Mouse (Mus musculus): Measurements from ENCODE around the gene Lonrf2. TPM values are rescaled to one million over a fixed set of nuclear protein-coding genes. Genes with fewer than 3 reads are reported as not detected.

The Lonrf2 gene
- total and polyA plus RNA-seq, 3 experiments: not detected

DNA sequence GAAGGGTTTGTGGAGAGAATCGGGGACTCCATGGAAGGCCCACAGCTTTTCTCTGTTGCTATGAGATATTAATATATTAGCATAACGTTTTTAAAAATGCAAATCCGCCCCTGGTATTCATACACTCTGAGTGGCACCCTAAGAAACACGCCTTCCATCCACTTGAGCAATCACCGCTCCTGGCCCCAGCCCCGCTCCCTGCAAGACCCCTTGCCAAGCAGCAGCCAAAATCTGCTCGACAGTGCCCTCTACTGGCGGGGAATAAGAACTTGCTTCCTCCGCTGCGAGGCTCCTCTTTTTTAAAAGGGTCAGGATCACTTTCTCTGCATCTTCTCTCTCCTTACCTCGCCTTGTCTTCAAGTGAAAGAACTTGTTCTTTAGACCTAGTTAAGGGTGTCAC, 68.7 kb downstream of the Lonrf2 start:
- peaks cover 0 to 43% of the 10 kb centered on the region in 2 experiments; a peak in 2 of 4 replicates for H3K4me1 ChIP-seq (ENCODE audit: control insufficient read depth in 1 of 2, insufficient read depth in 2 of 2)
- H3K36me3 ChIP-seq (replicated peaks in 1 of 2; ENCODE audit: control insufficient read depth in 1 of 2, insufficient read depth in 1 of 2, low read length in 1 of 2): no peaks in the 10 kb centered on the region
- no peak overlapping the region for H3K4me2 ChIP-seq (ENCODE audit: insufficient read depth, low read depth, poor library complexity, severe bottlenecking)
- H3K9ac ChIP-seq (ENCODE audit: insufficient read depth, low read depth): no peak overlapping the region
- no peaks in the 10 kb centered on the region for H3K79me2 ChIP-seq (replicated peaks; ENCODE audit: control insufficient read depth, extremely low read depth, insufficient read depth, poor library complexity, severe bottlenecking)
- H3K9me3 ChIP-seq (replicated peaks; ENCODE audit: low read length): peaks cover under 1% of the 10 kb centered on the region
- TF ChIP-seq MEF2A (IDR thresholded peaks at IDR 0.05; ENCODE audit: borderline replicate concordance, low read depth, low read length) (no peak), MYC (IDR thresholded peaks at IDR 0.05; ENCODE audit: low read depth, low read length) (no peak), HCFC1 (IDR thresholded peaks at IDR 0.05; ENCODE audit: low read depth, low read length) (no peak), CTCF (conservative IDR thresholded peaks at IDR 0.05 in 1 of 2, IDR thresholded peaks at IDR 0.05 in 1 of 2; ENCODE audit: low read depth in 2 of 2, low read length in 2 of 2) (peak; percentile 56 to 70), SMC3 (IDR thresholded peaks at IDR 0.05; ENCODE audit: low read depth, low read length) (peak; percentile 65), NELFE (IDR thresholded peaks at IDR 0.05; ENCODE audit: low read depth, low read length) (no peak), MAZ (IDR thresholded peaks at IDR 0.05; ENCODE audit: low read depth, low read length) (no peak), ELF1 (IDR thresholded peaks at IDR 0.05; ENCODE audit: low read depth, low read length) (no peak), RAD21 (IDR thresholded peaks at IDR 0.05; ENCODE audit: low read depth, low read length) (peak; percentile 75), BHLHE40 (IDR thresholded peaks at IDR 0.05; ENCODE audit: low read depth, low read length) (no peak), GABPA (IDR thresholded peaks at IDR 0.05; ENCODE audit: insufficient replicate concordance, low read depth, low read length) (no peak), NRF1 (IDR thresholded peaks at IDR 0.05; ENCODE audit: low read depth, low read length) (no peak), ZNF384 (IDR thresholded peaks at IDR 0.05; ENCODE audit: low read depth, low read length) (no peak)
- H3K27ac ChIP-seq (ENCODE audit: insufficient read depth, low read depth): no peak overlapping the region
- H3K4me3 ChIP-seq (replicated peaks in 1 of 3; ENCODE audit: low read depth in 2 of 3, low read length in 2 of 3, poor library complexity in 1 of 3): no peak overlapping the region
- in situ Hi-C loops (cut with MboI; ENCODE audit: low pct_ligation_motif_present, low pct_unique_long_range_greater_than_20kb, low sequenced_read_pairs) (no loop called here), dilution Hi-C loops (cut with MboI; ENCODE audit: extremely low pct_ligation_motif_present, extremely low pct_unique_long_range_greater_than_20kb, low sequenced_read_pairs) (no loop called here)
- H3K27me3 ChIP-seq (replicated peaks): no peaks in the 10 kb centered on the region
- DNase-seq (ENCODE audit: extremely low read depth): peak; percentile 62

DNA sequence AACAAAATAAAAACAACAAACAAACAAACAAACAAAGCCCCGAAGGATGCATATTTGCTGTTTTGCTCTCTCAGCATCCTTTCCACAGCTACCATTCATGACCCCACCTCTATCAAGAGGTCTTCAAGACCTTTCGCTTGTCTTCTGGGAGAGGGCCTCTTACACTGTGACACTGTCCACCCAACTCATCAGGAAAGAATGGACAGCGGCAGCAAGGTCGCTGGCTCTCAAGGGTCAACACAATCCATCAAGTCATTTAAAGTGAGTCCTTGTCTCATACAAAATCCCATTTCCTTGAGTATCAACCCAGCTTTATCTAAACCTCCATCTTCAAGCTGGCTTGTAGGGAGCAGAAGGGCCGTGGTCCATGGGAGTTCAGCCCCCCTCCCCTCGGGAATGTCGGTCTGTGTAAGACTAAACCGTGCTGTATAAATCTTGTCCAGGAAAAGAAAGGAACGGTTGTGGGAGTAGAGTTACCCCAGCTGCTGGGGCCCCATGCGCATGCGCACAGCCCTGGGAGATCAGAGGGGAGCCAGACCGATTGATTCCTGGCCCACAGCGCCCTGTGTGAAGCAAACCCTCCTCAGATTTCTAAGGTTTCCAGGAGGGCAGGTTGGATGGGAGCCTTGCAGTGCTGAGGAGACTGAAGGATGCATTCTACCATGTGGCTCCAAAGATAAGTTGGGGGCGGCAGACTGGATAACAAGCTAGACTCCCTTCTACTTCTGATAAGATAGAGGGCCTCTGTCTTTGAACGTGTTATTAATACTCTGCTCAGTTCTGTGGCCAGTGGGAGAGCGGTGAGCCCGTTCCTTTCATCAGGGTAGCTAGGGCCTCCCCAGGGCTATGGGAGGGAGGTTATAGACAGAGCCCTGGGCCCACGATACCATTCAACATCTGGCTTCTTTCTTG, 69.6 kb downstream of the Lonrf2 start:
- in situ Hi-C loops (cut with MboI; ENCODE audit: low pct_ligation_motif_present, low pct_unique_long_range_greater_than_20kb, low sequenced_read_pairs) (no loop called here), dilution Hi-C loops (cut with MboI; ENCODE audit: extremely low pct_ligation_motif_present, extremely low pct_unique_long_range_greater_than_20kb, low sequenced_read_pairs) (no loop called here)
- no peaks in the 10 kb centered on the region for H3K9me3 ChIP-seq (replicated peaks; ENCODE audit: low read length)
- no peaks in the 10 kb centered on the region for H3K79me2 ChIP-seq (replicated peaks; ENCODE audit: control insufficient read depth, extremely low read depth, insufficient read depth, poor library complexity, severe bottlenecking)
- peaks cover 0 to 43% of the 10 kb centered on the region in 2 experiments; a peak in 2 of 4 replicates for H3K4me1 ChIP-seq (ENCODE audit: control insufficient read depth in 1 of 2, insufficient read depth in 2 of 2)
- no peak overlapping the region for H3K4me3 ChIP-seq (replicated peaks in 1 of 3; ENCODE audit: low read depth in 2 of 3, low read length in 2 of 3, poor library complexity in 1 of 3)
- TF ChIP-seq MAX (IDR thresholded peaks at IDR 0.05; ENCODE audit: low read length) (no peak), MYC (IDR thresholded peaks at IDR 0.05; ENCODE audit: low read depth, low read length) (no peak), IRF4 (IDR thresholded peaks at IDR 0.05; ENCODE audit: low read depth, low read length) (no peak), UBTF (IDR thresholded peaks at IDR 0.05; ENCODE audit: low read depth, low read length) (no peak), JUN (IDR thresholded peaks at IDR 0.05; ENCODE audit: insufficient read depth, low read depth, low read length) (no peak), NRF1 (IDR thresholded peaks at IDR 0.05; ENCODE audit: low read depth, low read length) (no peak), E2F4 (IDR thresholded peaks at IDR 0.05; ENCODE audit: insufficient replicate concordance, low read depth, low read length) (no peak), TBP (conservative IDR thresholded peaks at IDR 0.05; ENCODE audit: low read depth, low read length) (no peak), HCFC1 (IDR thresholded peaks at IDR 0.05; ENCODE audit: low read depth, low read length) (no peak), NELFE (IDR thresholded peaks at IDR 0.05; ENCODE audit: low read depth, low read length) (no peak), RCOR1 (conservative IDR thresholded peaks at IDR 0.05; ENCODE audit: low read depth, low read length) (no peak), GABPA (IDR thresholded peaks at IDR 0.05; ENCODE audit: insufficient replicate concordance, low read depth, low read length) (no peak), KAT2A (IDR thresholded peaks at IDR 0.05; ENCODE audit: insufficient replicate concordance, low read length) (no peak), CHD2 (IDR thresholded peaks at IDR 0.05; ENCODE audit: low read length) (no peak), POLR2A (IDR thresholded peaks at IDR 0.05; ENCODE audit: low read depth, low read length) (no peak), USF1 (IDR thresholded peaks at IDR 0.05; ENCODE audit: low read depth, low read length) (no peak), MAFK (IDR thresholded peaks at IDR 0.05; ENCODE audit: insufficient replicate concordance, low read length) (no peak), ZMIZ1 (IDR thresholded peaks at IDR 0.05; ENCODE audit: low read depth, low read length) (no peak)
- H3K36me3 ChIP-seq (replicated peaks in 1 of 2; ENCODE audit: control insufficient read depth in 1 of 2, insufficient read depth in 1 of 2, low read length in 1 of 2): no peaks in the 10 kb centered on the region
- H3K9ac ChIP-seq (ENCODE audit: insufficient read depth, low read depth): no peak overlapping the region
- H3K4me2 ChIP-seq (ENCODE audit: insufficient read depth, low read depth, poor library complexity, severe bottlenecking): no peak overlapping the region
- H3K27me3 ChIP-seq (replicated peaks): no peaks in the 10 kb centered on the region
- H3K27ac ChIP-seq (ENCODE audit: insufficient read depth, low read depth): no peak overlapping the region
- DNase-seq (ENCODE audit: extremely low read depth): no peak
